Mouse (Mus musculus): ENCODE measurements around the gene Frmpd4. TPM values are rescaled to one million over a fixed set of nuclear protein-coding genes. Genes with fewer than 3 reads are reported as not detected.

The Frmpd4 gene
- polyA plus RNA-seq, 1 experiment from 2014 or later, result 0.70 TPM

- WGBS, result 88% methylated on average over 2 of the region's 2 CpGs
- Histone ChIP-seq H3K27ac (ENCODE audit: low read length) (no peak overlapping the region), H3K4me2 (replicated peaks; ENCODE audit: low read depth, low read length) (no peak overlapping the region), H3K27me3 (ENCODE audit: insufficient read depth, low read length) (no peaks in the 10 kb centered on the region; the same call in 1 of the 2 replicates), H3K9ac (replicated peaks; ENCODE audit: low read length) (no peak overlapping the region), H3K4me1 (ENCODE audit: insufficient read depth, low read length) (no peaks in the 10 kb centered on the region), H3K4me3 (ENCODE audit: low read length) (no peak overlapping the region), H3K36me3 (ENCODE audit: insufficient read depth, low read length) (no peaks in the 10 kb centered on the region), H3K9me3 (ENCODE audit: low read length) (no peaks in the 10 kb centered on the region)
- no peak for ATAC-seq (ENCODE audit: low FRiP score, low TSS enrichment)
Measured at GRCm38 (mm10) chrX:168403512-168403911, 173.5 kb downstream of the Frmpd4 start.

GRCm38 (mm10) chrX:168350431-168350830 is 226.6 kb downstream of the Frmpd4 start:
- Histone ChIP-seq H3K4me1 (ENCODE audit: insufficient read depth, low read length) (no peaks in the 10 kb centered on the region), H3K9ac (replicated peaks; ENCODE audit: low read length) (no peak overlapping the region), H3K4me2 (replicated peaks; ENCODE audit: low read depth, low read length) (no peak overlapping the region), H3K36me3 (ENCODE audit: insufficient read depth, low read length) (no peaks in the 10 kb centered on the region), H3K27me3 (ENCODE audit: insufficient read depth, low read length) (no peaks in the 10 kb centered on the region; the same call in 1 of the 2 replicates), H3K9me3 (ENCODE audit: low read length) (no peaks in the 10 kb centered on the region), H3K4me3 (ENCODE audit: low read length) (no peak overlapping the region), H3K27ac (ENCODE audit: low read length) (peak overlapping the region; percentile 44; the same call in 1 of the 2 replicates)
- ATAC-seq (ENCODE audit: low FRiP score, low TSS enrichment), result no peak
- 81% methylated on average over 2 of the region's 2 CpGs for WGBS

- peak overlapping the region; percentile 44; the same call in 1 of the 2 replicates for H3K27ac ChIP-seq (ENCODE audit: low read length)
- ATAC-seq (ENCODE audit: low FRiP score, low TSS enrichment), result peak; percentile 84
- no peaks in the 10 kb centered on the region for H3K36me3 ChIP-seq (ENCODE audit: insufficient read depth, low read length)
- no peaks in the 10 kb centered on the region; the same call in 1 of the 2 replicates for H3K27me3 ChIP-seq (ENCODE audit: insufficient read depth, low read length)
- no peaks in the 10 kb centered on the region for H3K9me3 ChIP-seq (ENCODE audit: low read length)
- H3K4me1 ChIP-seq (ENCODE audit: insufficient read depth, low read length), result no peaks in the 10 kb centered on the region
- 40% methylated on average over 5 of the region's 5 CpGs for WGBS
- H3K4me3 ChIP-seq (ENCODE audit: low read length), result no peak overlapping the region
- H3K9ac ChIP-seq (replicated peaks; ENCODE audit: low read length), result no peak overlapping the region
- H3K4me2 ChIP-seq (replicated peaks; ENCODE audit: low read depth, low read length), result no peak overlapping the region
Measured at GRCm38 (mm10) chrX:168349320-168350225, 227.5 kb downstream of the Frmpd4 start.

- Histone ChIP-seq H3K9ac (replicated peaks; ENCODE audit: low read length) (no peak overlapping the region), H3K27ac (ENCODE audit: low read length) (no peak overlapping the region), H3K9me3 (ENCODE audit: low read length) (no peaks in the 10 kb centered on the region), H3K27me3 (ENCODE audit: insufficient read depth, low read length) (peaks cover 5% of the 10 kb centered on the region; the same call in 1 of the 2 replicates), H3K36me3 (ENCODE audit: insufficient read depth, low read length) (no peaks in the 10 kb centered on the region), H3K4me3 (ENCODE audit: low read length) (no peak overlapping the region), H3K4me1 (ENCODE audit: insufficient read depth, low read length) (no peaks in the 10 kb centered on the region), H3K4me2 (replicated peaks; ENCODE audit: low read depth, low read length) (no peak overlapping the region)
- no peak for ATAC-seq (ENCODE audit: low FRiP score, low TSS enrichment)
Measured at GRCm38 (mm10) chrX:168338212-168338611, 238.8 kb downstream of the Frmpd4 start.

- no peak overlapping the region for H3K9ac ChIP-seq (replicated peaks; ENCODE audit: low read length)
- WGBS, result 77% methylated on average over 3 of the region's 3 CpGs
- no peaks in the 10 kb centered on the region for H3K9me3 ChIP-seq (ENCODE audit: low read length)
- no peaks in the 10 kb centered on the region for H3K36me3 ChIP-seq (ENCODE audit: insufficient read depth, low read length)
- no peaks in the 10 kb centered on the region for H3K4me1 ChIP-seq (ENCODE audit: insufficient read depth, low read length)
- H3K27ac ChIP-seq (ENCODE audit: low read length), result no peak overlapping the region
- H3K4me2 ChIP-seq (replicated peaks; ENCODE audit: low read depth, low read length), result no peak overlapping the region
- ATAC-seq (ENCODE audit: low FRiP score, low TSS enrichment), result no peak
- H3K4me3 ChIP-seq (ENCODE audit: low read length), result no peak overlapping the region
- H3K27me3 ChIP-seq (ENCODE audit: insufficient read depth, low read length), result peaks cover 4% of the 10 kb centered on the region; the same call in 1 of the 2 replicates
Measured at GRCm38 (mm10) chrX:168325161-168325560, 251.9 kb downstream of the Frmpd4 start.

- peaks cover 6% of the 10 kb centered on the region; the same call in 1 of the 2 replicates for H3K27me3 ChIP-seq (ENCODE audit: insufficient read depth, low read length)
- H3K4me2 ChIP-seq (replicated peaks; ENCODE audit: low read depth, low read length), result no peak overlapping the region
- no peak overlapping the region for H3K9ac ChIP-seq (replicated peaks; ENCODE audit: low read length)
- H3K9me3 ChIP-seq (ENCODE audit: low read length), result no peaks in the 10 kb centered on the region
- WGBS, result 88% methylated on average over 1 of the region's 1 CpGs
- H3K27ac ChIP-seq (ENCODE audit: low read length), result no peak overlapping the region
- no peaks in the 10 kb centered on the region for H3K4me1 ChIP-seq (ENCODE audit: insufficient read depth, low read length)
- H3K36me3 ChIP-seq (ENCODE audit: insufficient read depth, low read length), result no peaks in the 10 kb centered on the region
- no peak overlapping the region for H3K4me3 ChIP-seq (ENCODE audit: low read length)
- no peak for ATAC-seq (ENCODE audit: low FRiP score, low TSS enrichment)
Measured at GRCm38 (mm10) chrX:168312158-168312557, 264.9 kb downstream of the Frmpd4 start.

- no peak overlapping the region for H3K27ac ChIP-seq (ENCODE audit: low read length)
- H3K9ac ChIP-seq (replicated peaks; ENCODE audit: low read length), result no peak overlapping the region
- no peaks in the 10 kb centered on the region for H3K36me3 ChIP-seq (ENCODE audit: insufficient read depth, low read length)
- peaks cover 8% of the 10 kb centered on the region; the same call in 1 of the 2 replicates for H3K27me3 ChIP-seq (ENCODE audit: insufficient read depth, low read length)
- no peaks in the 10 kb centered on the region for H3K4me1 ChIP-seq (ENCODE audit: insufficient read depth, low read length)
- H3K9me3 ChIP-seq (ENCODE audit: low read length), result no peaks in the 10 kb centered on the region
- no peak overlapping the region for H3K4me2 ChIP-seq (replicated peaks; ENCODE audit: low read depth, low read length)
- 0% methylated on average over 1 of the region's 1 CpGs for WGBS
- ATAC-seq (ENCODE audit: low FRiP score, low TSS enrichment), result no peak
- no peak overlapping the region for H3K4me3 ChIP-seq (ENCODE audit: low read length)
Measured at GRCm38 (mm10) chrX:168310143-168310542, 266.9 kb downstream of the Frmpd4 start.

GRCm38 (mm10) chrX:168292506-168292905 is 284.5 kb downstream of the Frmpd4 start:
- Histone ChIP-seq H3K27me3 (ENCODE audit: insufficient read depth, low read length) (peaks cover 17% of the 10 kb centered on the region; the same call in 1 of the 2 replicates), H3K27ac (ENCODE audit: low read length) (no peak overlapping the region), H3K9ac (replicated peaks; ENCODE audit: low read length) (no peak overlapping the region), H3K36me3 (ENCODE audit: insufficient read depth, low read length) (no peaks in the 10 kb centered on the region), H3K4me3 (ENCODE audit: low read length) (no peak overlapping the region), H3K4me1 (ENCODE audit: insufficient read depth, low read length) (no peaks in the 10 kb centered on the region), H3K4me2 (replicated peaks; ENCODE audit: low read depth, low read length) (no peak overlapping the region), H3K9me3 (ENCODE audit: low read length) (no peaks in the 10 kb centered on the region)
- ATAC-seq (ENCODE audit: low FRiP score, low TSS enrichment), result no peak
- 89% methylated on average over 3 of the region's 3 CpGs for WGBS

GRCm38 (mm10) chrX:168207034-168207433 is 370.0 kb downstream of the Frmpd4 start:
- no peak overlapping the region for H3K9ac ChIP-seq (replicated peaks; ENCODE audit: low read length)
- 83% methylated on average over 3 of the region's 3 CpGs for WGBS
- H3K27me3 ChIP-seq (ENCODE audit: insufficient read depth, low read length), result peaks cover 21% of the 10 kb centered on the region

GRCm38 (mm10) chrX:168191944-168192343 is 385.1 kb downstream of the Frmpd4 start:
- no peaks in the 10 kb centered on the region for H3K4me1 ChIP-seq (ENCODE audit: insufficient read depth, low read length)
- no peaks in the 10 kb centered on the region for H3K36me3 ChIP-seq (ENCODE audit: insufficient read depth, low read length)
- H3K9me3 ChIP-seq (ENCODE audit: low read length), result no peaks in the 10 kb centered on the region
- no peak overlapping the region for H3K27ac ChIP-seq (ENCODE audit: low read length)
- no peak overlapping the region for H3K9ac ChIP-seq (replicated peaks; ENCODE audit: low read length)
- H3K27me3 ChIP-seq (ENCODE audit: insufficient read depth, low read length), result peaks cover 2% of the 10 kb centered on the region; the same call in 1 of the 2 replicates
- H3K4me2 ChIP-seq (replicated peaks; ENCODE audit: low read depth, low read length), result no peak overlapping the region
- no peak overlapping the region for H3K4me3 ChIP-seq (ENCODE audit: low read length)
- no peak for ATAC-seq (ENCODE audit: low FRiP score, low TSS enrichment)
- WGBS, result 37% methylated on average over 1 of the region's 1 CpGs

More at GRCm38 (mm10) chrX:168207034-168207433, 370.0 kb downstream of the Frmpd4 start:
- Histone ChIP-seq H3K27ac (ENCODE audit: low read length) (no peak overlapping the region), H3K36me3 (ENCODE audit: insufficient read depth, low read length) (no peaks in the 10 kb centered on the region), H3K9me3 (ENCODE audit: low read length) (no peaks in the 10 kb centered on the region), H3K4me3 (ENCODE audit: low read length) (no peak overlapping the region), H3K4me2 (replicated peaks; ENCODE audit: low read depth, low read length) (no peak overlapping the region), H3K4me1 (ENCODE audit: insufficient read depth, low read length) (no peaks in the 10 kb centered on the region)
- no peak for ATAC-seq (ENCODE audit: low FRiP score, low TSS enrichment)
